In the genomic region with DNA sequence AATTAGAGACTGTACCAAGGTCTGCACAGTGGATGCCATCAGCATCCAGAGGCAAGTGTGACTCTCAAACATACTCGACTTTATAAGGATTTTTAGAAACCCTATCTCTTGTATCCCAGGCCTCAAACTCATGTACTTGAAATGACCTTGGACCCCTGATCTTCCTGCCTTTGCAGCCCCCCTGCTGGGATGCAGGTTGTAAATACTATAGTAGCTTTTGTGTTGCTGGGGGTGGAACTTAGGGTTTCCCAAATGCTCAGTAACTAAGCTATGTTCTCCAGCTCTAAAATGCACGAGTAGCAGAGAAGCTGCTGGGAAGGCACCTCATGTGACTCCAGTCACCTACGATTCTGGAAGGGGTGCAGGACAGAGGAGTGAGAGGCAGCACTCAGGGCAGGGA, we compare ENCODE assay signal across 31 mouse cellular contexts. TPM values are rescaled to one million over a fixed set of nuclear protein-coding genes. Genes with fewer than 3 reads are reported as not detected.
A peak's percentile ranks its signal among the peaks of the same experiment; 100 is the strongest.
DNase-seq lines count a peak whose midpoint lies in the region; TF ChIP-seq lines count a peak whose summit lies in the region.
"Had no signal": no experiment of that assay in that cellular context is flagged by ENCODE, and none has a peak within 500 bp of the region (broad histone marks: within the 10 kb centered on the region; RNA-seq: fewer than 3 reads in every experiment).

No protein-coding gene starts in this region.

- intact Hi-C loops in left cerebral cortex, adult 2 months (cut with DNase I): no loop called here

- peaks cover 11% of the 10 kb centered on the region; the same call in 1 of the 2 replicates for H3K36me3 ChIP-seq in ES-E14 (ENCODE audit: control insufficient read depth, insufficient read depth, low read length, poor library complexity, severe bottlenecking)

- TF ChIP-seq CTCF in left cerebral cortex, adult 2 months (IDR thresholded peaks at IDR 0.05): no peak

- no peak overlapping the region for H3K4me3 ChIP-seq in left cerebral cortex, adult 2 months
- H3K4me3 ChIP-seq in ES-E14 (ENCODE audit: insufficient read depth in 1 of 2, low read depth in 1 of 2, low read length in 2 of 2, poor library complexity in 1 of 2, severe bottlenecking in 1 of 2): no peak overlapping the region
- H3K4me3 ChIP-seq: embryonic facial prominence, embryonic 10.5 days; embryonic facial prominence, embryonic 13.5 days; erythroblast, embryonic 14.5 days; forebrain, embryonic 12.5 days; forebrain, embryonic 15.5 days; heart, embryonic 12.5 days; heart, embryonic 15.5 days had no signal

- peaks cover 12 to 22% of the 10 kb centered on the region in 2 experiments for H3K4me1 ChIP-seq in ES-E14 (ENCODE audit: control insufficient read depth in 2 of 2, insufficient read depth in 2 of 2, low read length in 2 of 2, poor library complexity in 1 of 2)
- H3K4me1 ChIP-seq: embryonic facial prominence, embryonic 13.5 days; forebrain, embryonic 12.5 days; forebrain, embryonic 15.5 days; heart, embryonic 12.5 days; heart, embryonic 15.5 days had no signal

- no peak for DNase-seq in left cerebral cortex, adult 2 months (ENCODE audit: extremely low spot score in 1 of 2, low spot score in 2 of 2)
- DNase-seq in left cerebral cortex, adult 8-10 months (ENCODE audit: low spot score in 2 of 2): no peak
- DNase-seq in ES-E14 (ENCODE audit: low read depth, low spot score): peak; percentile 54
- peak; percentile 90 for DNase-seq in ZHBTc4 (ENCODE audit: low read depth, low spot score)
- DNase-seq in kidney, adult 9 months: no peak
- DNase-seq in kidney, adult 11 months: no peak
- DNase-seq: adrenal gland, adult 2 months; adrenal gland, postnatal 14 days; B cell, adult 2 months; cerebellum, adult 11 months; cerebellum, adult 2 months; cerebellum, adult 9-11 months; cerebellum, postnatal 25 days; gastrocnemius, postnatal 25 days; heart, adult 18-20 months; heart, postnatal 10 days; heart, postnatal 4 days had no signal

- no peaks in the 10 kb centered on the region for H3K9me3 ChIP-seq in ES-E14 (ENCODE audit: control insufficient read depth, insufficient read depth, low read depth, low read length)
- H3K9me3 ChIP-seq: embryonic facial prominence, embryonic 10.5 days; embryonic facial prominence, embryonic 13.5 days; forebrain, embryonic 12.5 days; forebrain, embryonic 15.5 days; heart, embryonic 12.5 days; heart, embryonic 15.5 days had no signal

- no peak overlapping the region for H3K9ac ChIP-seq in ES-E14 (ENCODE audit: insufficient read depth, low read depth, low read length, poor library complexity, severe bottlenecking)
- H3K9ac ChIP-seq: embryonic facial prominence, embryonic 13.5 days; forebrain, embryonic 12.5 days; forebrain, embryonic 15.5 days; heart, embryonic 12.5 days; heart, embryonic 15.5 days; hindbrain, embryonic 14.5 days had no signal

- H3K27ac ChIP-seq in left cerebral cortex, adult 2 months: peak overlapping the region; percentile 67
- H3K27ac ChIP-seq in ES-E14 (ENCODE audit: insufficient read depth, low read depth, low read length, poor library complexity, severe bottlenecking): 0 out of 2 replicates have a peak overlapping the region, but pooled peaks have one; percentile 0
- H3K27ac ChIP-seq: embryonic facial prominence, embryonic 10.5 days; embryonic facial prominence, embryonic 13.5 days; forebrain, embryonic 12.5 days; forebrain, embryonic 15.5 days; heart, embryonic 15.5 days; hindbrain, embryonic 14.5 days; hindbrain, postnatal 0 days had no signal

- in situ Hi-C loops in ES-E14 (cut with MboI; ENCODE audit: low sequenced_read_pairs in 2 of 2, unreplicated experiment in 2 of 2): no loop called here

TF ChIP-seq in ES-E14, 5 proteins besides CTCF, POLR2A, EP300 and RAD21:
- no peak for TF ChIP-seq ZC3H11A (IDR thresholded peaks at IDR 0.05; ENCODE audit: borderline replicate concordance, low read depth, low read length)
- TF ChIP-seq HCFC1 (IDR thresholded peaks at IDR 0.05; ENCODE audit: borderline replicate concordance, insufficient read depth, low read length): no peak
- TF ChIP-seq ZNF384 (IDR thresholded peaks at IDR 0.05; ENCODE audit: low read depth, low read length): no peak
- TF ChIP-seq CHD2 (IDR thresholded peaks at IDR 0.05; ENCODE audit: low read depth, low read length): no peak
- TF ChIP-seq MAFK (IDR thresholded peaks at IDR 0.05; ENCODE audit: insufficient read depth, low read depth, low read length): no peak

RNA-seq across cellular contexts. Expression of a gene that starts 16.7 kb away (rescaled TPM):
- not detected for total RNA-seq in left cerebral cortex, adult 2 months (2021)
- under 1 TPM in 1 of 4 experiments, not detected in 3; 0.13 TPM for total RNA-seq in left cerebral cortex, adult 8-10 months (2022)
- 0.18 and 0.48 TPM in 2 replicates for total RNA-seq in ES-E14 (2012; rRNA removed)
- total RNA-seq: adrenal gland, adult 2 months; adrenal gland, postnatal 14 days; adrenal gland, postnatal 4 days; CH12.LX; common myeloid progenitor, adult 5-6 weeks; gastrocnemius, adult 8-10 months; gastrocnemius, postnatal 25 days; heart, adult 18-20 months; heart, postnatal 10 days; heart, postnatal 4 days; hindbrain, postnatal 0 days; MEL had no signal

RNA-seq across cellular contexts. Expression of a gene that starts 36.5 kb away (rescaled TPM):
- 10 to 100 TPM; 30.9 to 35.3 TPM for total RNA-seq in left cerebral cortex, adult 2 months (2021)
- total RNA-seq in left cerebral cortex, adult 8-10 months (2022): 10 to 100 TPM; 26.1 to 38.4 (median 32.5) TPM
- 20.5 and 30.0 TPM in 2 replicates for total RNA-seq in ES-E14 (2012; rRNA removed)

Comparison
In these comparisons a context has a peak if more than half of its experiments do, and no peak if none do; other contexts are left out.
1. DNase-seq: peak in ES-E14 (single experiment) and ZHBTc4 (single experiment); none in left cerebral cortex, adult 2 months (0 of 2), left cerebral cortex, adult 8-10 months (0 of 2), kidney, adult 9 months (single experiment) and kidney, adult 11 months (single experiment).